Mouse (Mus musculus) liver, embryonic 13.5 days (tissue): ENCODE measurements around the gene Tgfb2. TPM values are rescaled to one million over a fixed set of nuclear protein-coding genes. Genes with fewer than 3 reads are reported as not detected.

ENCODE experiments used
- ATAC-seq: fragments of 200-750 bp; cut with Nextera tagmentation; 2 replicates; pipeline ENCODE4 v1.8.0; 2017; ENCODE audit warnings: low read depth, mild to moderate bottlenecking, moderate number of reproducible peaks, moderate library complexity
- DNase-seq: peaks from one replicate; pipeline ENCODE4 v3.0.0; 2022
- H3K27ac ChIP-seq: fragments of 300-500 bp; sonication (generic); 2 replicates; pipeline ENCODE4 v1.5.1; 2015; ENCODE audit warnings: moderate library complexity, mild to moderate bottlenecking, inconsistent platforms
- H3K27me3 ChIP-seq: fragments of 300-500 bp; sonication (generic); 2 replicates; pipeline ENCODE4 v1.6.1; 2015; ENCODE audit warnings: mild to moderate bottlenecking, inconsistent platforms
- H3K36me3 ChIP-seq: fragments of 300-500 bp; sonication (generic); 2 replicates; pipeline ENCODE4 v1.6.1; 2015; ENCODE audit warnings: mild to moderate bottlenecking, inconsistent platforms
- H3K4me1 ChIP-seq: fragments of 300-500 bp; sonication (generic); replicated peaks from 2 replicates; pipeline ENCODE4 v1.6.1; 2015; ENCODE audit warnings: inconsistent platforms
- H3K4me2 ChIP-seq: fragments of 300-500 bp; sonication (generic); 2 replicates; pipeline ENCODE4 v1.6.1; 2015; ENCODE audit warnings: inconsistent platforms, mild to moderate bottlenecking, moderate library complexity
- H3K4me3 ChIP-seq: fragments of 300-500 bp; sonication (generic); replicated peaks from 2 replicates; pipeline ENCODE4 v1.5.1; 2015; ENCODE audit warnings: mild to moderate bottlenecking, inconsistent platforms
- H3K9ac ChIP-seq: fragments of 300-500 bp; sonication (generic); 2 replicates; pipeline ENCODE4 v1.6.1; 2015; ENCODE audit warnings: mild to moderate bottlenecking, inconsistent platforms
- H3K9me3 ChIP-seq: fragments of 300-500 bp; sonication (generic); replicated peaks from 2 replicates; pipeline ENCODE4 v1.6.1; 2016; ENCODE audit warnings: inconsistent platforms
- WGBS: fragments of 180-500 bp; shearing (Covaris S2); methylation state at CpG from one replicate; pipeline ENCODE4 v1.1.7; 2015; ENCODE audit not compliant: insufficient replicate concordance; 5-methylcytosine and 5-hydroxymethylcytosine counted together
- polyA plus RNA-seq: library from polyadenylated mRNA; unstranded; fragments of >200 nt; fragmentation: Nextera tagmentation; extraction: Ambion mirVana; gene quantifications from 2 replicates; pipeline ENCODE4 v1.2.1, GENCODE M21; 2015

Tgfb2 gene
- polyA plus RNA-seq, 1 experiment from 2014 or later: 2.1 TPM

DNA sequence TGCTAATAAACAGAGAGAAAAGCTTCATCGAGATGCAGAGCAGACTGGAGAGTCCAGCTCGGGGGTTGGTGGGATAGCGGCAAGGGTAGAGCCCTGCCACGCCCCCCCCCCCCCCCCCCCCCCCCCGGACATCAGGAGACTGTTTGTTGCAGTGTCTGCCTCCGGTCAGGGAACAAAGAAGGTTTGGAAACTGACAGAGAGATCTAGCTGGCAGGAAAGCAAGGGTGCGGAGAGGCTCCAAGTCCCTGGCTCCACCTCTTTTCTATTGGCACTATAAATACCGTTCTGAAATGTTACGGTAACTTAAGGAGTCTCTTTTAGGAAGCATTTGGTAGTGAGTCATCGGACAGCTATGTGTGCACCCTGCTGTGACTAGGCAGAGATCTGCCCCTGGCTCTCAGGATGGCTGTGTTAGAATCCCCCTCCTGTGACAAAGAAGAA lies 96.0 kb downstream of the Tgfb2 start:
- no peak overlapping the region for H3K27ac ChIP-seq
- H3K4me1 ChIP-seq: no peaks in the 10 kb centered on the region
- no peak for ATAC-seq
- no peaks in the 10 kb centered on the region for H3K36me3 ChIP-seq
- WGBS: 29% methylated on average over 8 of the region's 10 CpGs
- no peaks in the 10 kb centered on the region for H3K9me3 ChIP-seq
- no peak overlapping the region for H3K4me2 ChIP-seq
- no peak overlapping the region for H3K4me3 ChIP-seq
- no peak for DNase-seq
- no peaks in the 10 kb centered on the region for H3K27me3 ChIP-seq
- H3K9ac ChIP-seq: no peak overlapping the region

DNA sequence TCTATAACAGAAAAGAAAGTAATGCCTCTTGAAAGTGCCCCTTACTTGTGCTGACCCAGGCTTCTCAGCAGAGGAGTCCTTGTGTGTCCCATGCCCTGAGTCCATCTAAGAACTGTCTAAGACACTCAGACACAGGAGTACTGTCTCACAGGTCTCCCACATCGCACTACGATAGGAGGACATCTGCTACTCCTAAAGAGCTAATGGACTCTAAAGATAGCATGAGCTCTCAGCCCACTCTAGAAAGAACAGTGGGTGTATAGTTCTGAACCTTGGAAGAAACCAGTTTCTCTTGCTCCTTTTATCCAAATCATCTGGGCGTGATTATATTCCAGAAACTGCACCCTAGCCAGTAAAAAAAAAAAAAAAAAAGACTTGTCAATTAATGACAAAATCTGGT lies 97.7 kb downstream of the Tgfb2 start:
- no peak for DNase-seq
- Histone ChIP-seq H3K9me3 (no peaks in the 10 kb centered on the region), H3K27ac (no peak overlapping the region), H3K4me3 (no peak overlapping the region), H3K9ac (no peak overlapping the region), H3K4me1 (no peaks in the 10 kb centered on the region), H3K36me3 (no peaks in the 10 kb centered on the region), H3K27me3 (no peaks in the 10 kb centered on the region), H3K4me2 (no peak overlapping the region)
- no peak for ATAC-seq
- WGBS: 74% methylated on average over 3 of the region's 3 CpGs

DNA sequence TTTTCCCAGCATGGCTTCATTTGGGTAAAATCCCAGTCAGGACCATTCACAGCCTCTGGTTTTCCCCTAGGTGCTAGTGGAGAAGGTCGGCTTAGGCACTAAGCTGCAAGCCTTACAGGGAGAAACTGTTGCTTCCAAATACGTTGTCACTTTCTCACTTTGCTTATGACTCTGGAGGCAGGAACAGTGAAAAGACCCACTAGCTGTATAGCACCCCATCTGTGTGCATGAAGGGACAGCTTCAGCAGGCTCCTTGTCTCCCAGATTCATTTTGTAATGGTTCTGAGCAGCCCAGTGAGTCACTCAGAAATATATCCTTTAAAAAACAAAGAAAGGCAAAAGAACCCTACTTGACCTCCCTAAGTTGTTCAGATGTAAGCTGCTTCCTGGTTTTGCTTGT lies 100.2 kb downstream of the Tgfb2 start:
- Histone ChIP-seq H3K4me2 (no peak overlapping the region), H3K9me3 (no peaks in the 10 kb centered on the region), H3K4me3 (no peak overlapping the region), H3K27ac (no peak overlapping the region), H3K9ac (no peak overlapping the region), H3K36me3 (no peaks in the 10 kb centered on the region), H3K27me3 (no peaks in the 10 kb centered on the region), H3K4me1 (no peaks in the 10 kb centered on the region)
- WGBS: 54% methylated on average over 2 of the region's 2 CpGs
- ATAC-seq (no peak), DNase-seq (no peak)

DNA sequence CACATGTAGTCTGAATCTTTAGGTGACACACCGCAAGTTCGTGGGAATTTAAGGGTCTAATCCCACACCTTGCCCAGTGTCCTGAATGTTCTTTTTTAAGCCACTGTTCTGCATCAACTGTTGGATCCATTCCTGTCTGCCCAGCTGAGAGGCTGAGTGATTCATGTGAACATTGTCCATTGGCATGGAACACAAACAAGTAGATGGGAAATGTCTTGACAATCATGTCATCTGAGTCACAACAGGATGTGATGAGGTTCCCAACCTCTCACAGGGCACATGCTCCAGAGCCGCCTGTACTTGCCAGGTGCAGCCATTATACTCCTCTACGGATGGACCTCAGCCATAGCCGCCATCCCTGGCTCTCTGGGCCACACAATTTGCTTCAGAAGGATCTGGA lies 101.7 kb downstream of the Tgfb2 start:
- DNase-seq (no peak), ATAC-seq (no peak)
- no peaks in the 10 kb centered on the region for H3K4me1 ChIP-seq
- H3K9ac ChIP-seq: no peak overlapping the region
- H3K4me2 ChIP-seq: no peak overlapping the region
- WGBS: 67% methylated on average over 5 of the region's 5 CpGs
- no peaks in the 10 kb centered on the region for H3K27me3 ChIP-seq
- H3K4me3 ChIP-seq: no peak overlapping the region
- no peaks in the 10 kb centered on the region for H3K9me3 ChIP-seq
- no peak overlapping the region for H3K27ac ChIP-seq
- no peaks in the 10 kb centered on the region for H3K36me3 ChIP-seq

DNA sequence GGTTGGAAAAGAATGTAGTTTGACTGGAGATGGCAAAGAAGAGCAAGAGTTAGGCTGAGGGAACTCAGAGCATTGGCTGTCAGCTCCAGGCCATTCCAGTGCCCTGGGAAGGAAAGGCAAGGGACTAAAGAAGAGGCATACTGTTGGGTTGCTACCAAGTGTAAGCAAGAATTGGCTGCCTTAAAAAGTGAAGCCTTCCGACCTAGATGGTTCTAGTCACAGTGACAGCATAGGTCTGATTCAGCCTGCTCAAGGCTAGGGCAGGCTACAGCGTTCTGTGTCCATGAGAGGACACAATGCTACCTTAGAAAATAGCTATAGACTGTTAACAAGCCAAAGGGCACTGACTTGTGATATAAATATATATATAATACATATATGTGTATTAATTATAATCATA lies 117.6 kb downstream of the Tgfb2 start:
- Histone ChIP-seq H3K4me2 (no peak overlapping the region), H3K4me3 (no peak overlapping the region), H3K27ac (no peak overlapping the region), H3K36me3 (no peaks in the 10 kb centered on the region), H3K9ac (no peak overlapping the region), H3K4me1 (no peaks in the 10 kb centered on the region), H3K27me3 (no peaks in the 10 kb centered on the region), H3K9me3 (no peaks in the 10 kb centered on the region)
- ATAC-seq (no peak), DNase-seq (no peak)
- 52% methylated on average over 2 of the region's 2 CpGs for WGBS

DNA sequence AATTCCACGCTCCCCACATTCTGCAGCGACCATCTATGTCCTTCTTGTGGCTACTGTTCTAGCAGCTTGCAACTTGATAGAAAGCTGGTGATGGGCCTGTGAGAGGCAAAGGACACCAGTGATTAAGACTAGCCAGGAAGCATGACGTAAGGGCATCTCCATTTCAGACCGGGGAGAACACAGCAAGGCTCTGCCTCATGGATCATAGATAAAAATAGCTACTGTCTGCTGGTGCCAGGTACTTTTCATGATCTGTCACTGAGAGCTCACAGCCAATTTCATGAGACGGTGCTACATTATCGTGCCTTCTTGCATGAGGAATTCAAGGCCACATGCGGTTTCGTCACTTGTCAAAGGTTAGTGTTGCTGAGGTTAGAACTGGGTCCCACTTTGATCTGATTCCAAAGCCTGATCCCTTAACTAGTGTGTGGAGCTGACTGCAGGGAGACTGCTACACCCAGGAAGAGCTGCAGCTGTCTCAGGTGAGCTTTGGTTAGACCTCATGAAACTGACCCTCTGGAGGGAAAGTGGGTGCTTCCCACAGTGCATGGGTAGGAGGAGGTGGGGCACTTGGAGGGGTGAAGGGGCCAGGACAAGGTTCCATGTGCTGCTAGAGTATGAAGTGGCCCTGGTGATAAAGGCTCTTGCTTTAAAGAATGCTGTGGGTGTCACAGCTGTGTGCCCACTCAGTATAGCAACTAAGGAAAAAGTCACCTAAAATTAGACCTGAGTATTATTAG lies 118.6 kb downstream of the Tgfb2 start:
- Histone ChIP-seq H3K9ac (no peak overlapping the region), H3K9me3 (no peaks in the 10 kb centered on the region), H3K36me3 (no peaks in the 10 kb centered on the region), H3K27ac (no peak overlapping the region), H3K27me3 (no peaks in the 10 kb centered on the region), H3K4me2 (no peak overlapping the region), H3K4me1 (no peaks in the 10 kb centered on the region), H3K4me3 (no peak overlapping the region)
- DNase-seq (no peak), ATAC-seq (no peak)
- 56% methylated on average over 8 of the region's 8 CpGs for WGBS

DNA sequence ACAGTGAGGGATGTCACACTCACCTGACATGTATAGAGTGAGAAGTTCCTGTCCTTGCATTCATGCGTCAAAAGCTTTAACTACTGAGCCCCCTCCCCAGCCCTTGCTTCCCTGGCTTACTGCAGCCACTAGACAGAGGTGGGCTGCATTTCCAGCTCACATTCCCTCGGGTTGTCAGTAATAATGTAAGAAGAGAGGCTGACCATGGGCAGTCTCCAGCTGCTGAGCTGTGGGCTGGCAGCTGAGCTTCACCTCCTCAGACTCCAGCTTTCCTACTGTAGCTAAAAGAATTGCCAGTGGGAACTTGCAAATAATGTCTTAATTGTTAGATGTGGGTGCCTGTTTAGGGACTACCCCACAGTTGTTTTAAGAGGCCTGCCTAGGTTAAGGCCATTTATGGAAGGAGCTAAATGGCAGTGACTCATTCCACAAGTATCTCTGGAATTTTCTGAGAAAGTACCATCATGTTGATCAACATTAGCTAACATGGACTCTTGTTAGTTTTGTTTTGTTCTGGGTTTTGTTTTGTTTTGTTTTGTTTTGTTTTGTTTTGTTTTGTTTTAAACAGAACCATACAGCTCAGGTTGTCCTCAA lies 120.1 kb downstream of the Tgfb2 start:
- Histone ChIP-seq H3K4me2 (no peak overlapping the region), H3K36me3 (no peaks in the 10 kb centered on the region), H3K9ac (no peak overlapping the region), H3K9me3 (no peaks in the 10 kb centered on the region), H3K4me1 (no peaks in the 10 kb centered on the region), H3K4me3 (no peak overlapping the region), H3K27me3 (no peaks in the 10 kb centered on the region), H3K27ac (no peak overlapping the region)
- WGBS: 50% methylated on average over 2 of the region's 2 CpGs
- ATAC-seq: no peak
- DNase-seq: no peak

DNA sequence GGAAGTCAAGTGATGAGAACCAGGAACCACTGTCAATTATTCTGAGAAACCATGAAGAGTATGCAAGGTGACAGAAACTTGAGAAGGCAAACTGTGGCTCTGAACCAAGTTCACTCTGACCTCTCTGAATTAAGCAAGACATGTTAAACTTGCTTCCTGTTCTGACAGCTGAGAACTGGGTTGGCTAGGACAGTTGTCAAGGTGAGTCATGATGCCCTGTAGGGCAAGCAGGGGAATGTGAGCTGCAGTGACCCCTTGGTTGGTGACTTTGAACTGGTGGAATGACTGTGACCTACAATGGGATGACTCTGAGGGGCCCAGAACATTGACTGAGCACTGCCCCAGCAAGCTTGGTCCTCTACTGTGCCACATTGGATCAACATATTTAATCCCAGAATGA lies 121.9 kb downstream of the Tgfb2 start:
- Histone ChIP-seq H3K4me2 (no peak overlapping the region), H3K9me3 (no peaks in the 10 kb centered on the region), H3K4me1 (no peaks in the 10 kb centered on the region), H3K27me3 (no peaks in the 10 kb centered on the region), H3K36me3 (no peaks in the 10 kb centered on the region), H3K27ac (no peak overlapping the region), H3K9ac (no peak overlapping the region), H3K4me3 (no peak overlapping the region)
- no peak for DNase-seq
- ATAC-seq: no peak

DNA sequence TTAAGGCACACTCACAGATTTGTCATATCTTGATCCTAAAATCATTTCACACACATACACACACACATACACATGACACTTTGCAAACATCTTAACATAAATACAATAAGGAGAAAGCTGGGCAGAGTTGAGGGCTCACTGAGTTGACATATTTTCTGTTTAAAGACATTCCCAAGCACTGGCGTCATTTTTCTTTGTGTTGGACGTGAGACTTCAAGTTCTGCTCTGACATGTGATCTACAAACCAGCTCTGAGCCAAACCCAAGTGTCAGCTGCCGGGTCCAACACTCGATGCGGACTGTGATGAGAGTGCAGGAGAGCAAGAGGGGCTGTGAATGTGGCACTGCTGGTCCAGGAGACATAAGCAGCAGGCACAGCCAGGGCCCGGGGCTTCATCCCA lies 123.7 kb downstream of the Tgfb2 start:
- Histone ChIP-seq H3K27ac (no peak overlapping the region), H3K4me3 (no peak overlapping the region), H3K9ac (no peak overlapping the region), H3K4me1 (no peaks in the 10 kb centered on the region), H3K4me2 (no peak overlapping the region), H3K27me3 (no peaks in the 10 kb centered on the region), H3K9me3 (no peaks in the 10 kb centered on the region), H3K36me3 (no peaks in the 10 kb centered on the region)
- no peak for ATAC-seq
- DNase-seq: no peak
- WGBS: 61% methylated on average over 6 of the region's 6 CpGs

DNA sequence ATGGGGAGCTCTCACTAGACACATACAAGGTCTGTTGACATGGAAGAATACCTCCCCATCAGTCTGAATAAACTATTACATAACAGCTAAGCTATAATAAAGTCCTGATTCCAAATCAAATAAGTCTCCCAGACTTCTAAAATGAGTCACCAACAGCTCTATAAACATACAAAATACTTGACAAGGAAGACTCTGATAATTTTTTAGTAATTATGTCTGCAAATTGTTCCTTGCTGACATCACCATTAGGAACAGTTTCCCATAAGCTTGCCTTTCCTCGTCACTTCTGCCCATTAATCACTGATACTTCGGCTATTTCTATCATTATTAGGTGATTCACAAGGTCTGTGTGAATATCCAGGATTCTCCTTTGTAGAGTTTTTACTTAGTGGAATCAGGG lies 124.1 kb downstream of the Tgfb2 start:
- Histone ChIP-seq H3K9ac (no peak overlapping the region), H3K36me3 (no peaks in the 10 kb centered on the region), H3K27ac (no peak overlapping the region), H3K9me3 (no peaks in the 10 kb centered on the region), H3K4me2 (no peak overlapping the region), H3K4me3 (no peak overlapping the region), H3K27me3 (no peaks in the 10 kb centered on the region), H3K4me1 (no peaks in the 10 kb centered on the region)
- no peak for DNase-seq
- 51% methylated on average over 2 of the region's 2 CpGs for WGBS
- no peak for ATAC-seq

DNA sequence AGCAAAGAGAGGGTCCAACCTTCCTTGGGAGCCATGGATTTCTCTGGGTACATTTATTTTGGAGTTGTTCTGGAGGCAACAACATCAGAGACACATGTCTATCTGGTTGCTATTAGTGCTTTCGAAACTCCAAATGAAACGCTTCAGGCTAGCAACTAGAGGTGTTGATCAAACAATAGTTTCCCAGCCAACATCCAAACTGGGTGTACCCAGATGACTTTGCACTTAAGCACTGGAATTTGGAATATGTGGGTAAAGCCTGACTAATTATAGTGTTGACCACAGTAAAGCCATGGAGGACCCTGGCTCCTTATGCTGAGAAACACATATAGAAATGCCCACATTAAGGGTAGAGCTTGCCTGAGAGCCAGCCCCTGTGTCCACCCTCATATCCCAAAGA lies 124.7 kb downstream of the Tgfb2 start:
- Histone ChIP-seq H3K4me2 (no peak overlapping the region), H3K9ac (no peak overlapping the region), H3K27ac (no peak overlapping the region), H3K4me1 (no peaks in the 10 kb centered on the region), H3K36me3 (no peaks in the 10 kb centered on the region), H3K27me3 (no peaks in the 10 kb centered on the region), H3K9me3 (no peaks in the 10 kb centered on the region), H3K4me3 (no peak overlapping the region)
- DNase-seq (no peak), ATAC-seq (no peak)
- WGBS: 76% methylated on average over 2 of the region's 2 CpGs

DNA sequence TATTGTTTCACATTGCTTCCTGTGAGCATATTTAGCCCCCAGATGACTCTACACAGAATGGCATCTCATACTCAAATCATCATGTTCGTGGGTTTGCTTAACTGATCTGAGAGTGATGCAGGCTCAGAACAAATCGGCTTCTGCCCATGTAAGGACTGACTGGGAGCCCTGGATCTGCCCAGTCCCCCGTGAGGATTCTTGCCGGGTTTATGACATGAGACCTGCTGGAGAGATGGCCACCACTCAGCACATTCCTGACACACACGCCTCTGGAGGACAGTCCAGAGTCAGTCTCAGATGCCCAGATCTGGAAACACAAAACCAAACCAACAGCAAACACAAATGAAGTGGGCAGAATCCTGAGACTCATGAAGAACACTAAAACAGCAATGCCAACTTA lies 128.5 kb downstream of the Tgfb2 start:
- no peaks in the 10 kb centered on the region; the same call in 1 of the 2 replicates for H3K4me1 ChIP-seq
- no peak for DNase-seq
- WGBS: 53% methylated on average over 5 of the region's 5 CpGs
- H3K27me3 ChIP-seq: no peaks in the 10 kb centered on the region
- H3K27ac ChIP-seq: no peak overlapping the region
- H3K4me3 ChIP-seq: no peak overlapping the region
- ATAC-seq: no peak
- H3K4me2 ChIP-seq: no peak overlapping the region
- no peak overlapping the region for H3K9ac ChIP-seq
- H3K36me3 ChIP-seq: no peaks in the 10 kb centered on the region
- H3K9me3 ChIP-seq: no peaks in the 10 kb centered on the region
